Mouse (Mus musculus) gastrocnemius, adult 8-10 months (tissue): ENCODE results near the gene Triobp. TPM values are rescaled to one million over a fixed set of nuclear protein-coding genes. Genes with fewer than 3 reads are reported as not detected.
"Not testable (repeated sequence)": the region's sequence is repeated elsewhere in the genome, so short reads cannot be mapped to it uniquely, and the experiment has no call there.

Experiments
- DNase-seq, 2 experiments: peaks; one replicate each; pipeline ENCODE4 v3.0.0; 2022; ENCODE audit warnings: low spot score in 2 of 2
- total RNA-seq, 4 experiments: library from RNA; stranded (reverse); gene quantifications; 2 replicates each; pipeline ENCODE4 v1.2.4; 2022

Gene Triobp
- total RNA-seq, 4 experiments from 2014 or later = 38.3 to 69.6 (median 41.9) TPM

DNA sequence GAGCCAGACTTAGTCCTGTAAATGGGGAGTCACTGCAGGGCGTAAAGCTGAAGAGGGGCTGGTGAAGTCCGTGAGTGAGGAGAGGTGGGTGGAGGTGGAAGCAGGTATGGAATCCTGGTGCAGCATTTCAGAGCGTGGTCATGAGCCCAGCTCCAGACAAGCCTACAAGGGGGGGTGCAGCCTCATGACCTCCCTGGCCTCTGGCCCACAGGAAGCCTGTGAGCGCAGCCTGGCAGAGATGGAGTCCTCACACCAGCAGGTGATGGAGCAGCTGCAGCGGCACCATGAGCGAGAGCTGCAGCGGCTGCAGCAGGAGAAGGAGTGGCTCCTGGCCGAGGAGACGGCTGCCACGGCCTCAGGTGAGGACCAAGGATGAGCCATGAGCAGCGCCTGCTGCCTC lies 52.1 kb downstream of the Triobp start:
- no peak for DNase-seq

DNA sequence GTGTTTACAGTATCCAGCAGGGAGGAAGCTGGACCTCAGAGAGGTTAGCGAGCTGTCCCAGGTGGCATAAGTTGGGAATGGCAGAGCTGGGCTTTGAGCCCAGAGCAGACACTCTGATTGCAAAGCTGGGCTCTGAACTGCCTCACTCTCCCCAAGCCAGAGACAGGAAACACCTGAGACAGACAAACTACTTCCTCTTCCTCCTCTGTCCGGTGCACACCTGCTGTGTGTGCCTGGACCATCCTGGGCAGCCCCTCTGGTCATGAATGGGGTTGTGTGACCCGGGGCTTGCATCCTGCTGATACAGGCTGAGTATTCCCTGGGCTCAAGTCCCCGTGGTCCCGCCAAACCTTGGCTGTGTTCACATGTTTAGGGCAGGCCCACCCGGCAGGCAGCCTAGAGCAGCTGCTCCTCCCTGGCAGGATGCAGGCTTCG lies 52.9 kb downstream of the Triobp start:
- no peak for DNase-seq

DNA sequence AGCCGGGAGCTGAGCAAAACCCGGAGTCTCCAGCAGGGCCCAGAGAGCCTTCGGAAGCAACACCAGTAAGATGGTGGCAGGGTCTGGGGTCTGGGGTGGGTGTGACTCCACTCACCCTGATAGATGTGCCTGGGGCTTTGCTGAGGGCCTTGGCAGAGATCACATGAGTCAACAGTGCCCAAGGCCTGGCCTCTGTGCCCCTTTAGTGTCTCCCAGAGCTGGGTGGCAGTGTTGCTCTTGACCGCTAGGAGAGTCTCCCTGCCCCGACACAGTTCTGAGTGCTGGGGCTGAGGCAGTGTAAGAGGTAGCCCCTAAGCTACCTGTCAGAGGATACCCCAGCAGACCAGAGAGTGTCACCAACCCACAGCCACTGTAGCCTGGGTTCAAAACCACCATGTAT lies 54.0 kb downstream of the Triobp start:
- DNase-seq = no peak

DNA sequence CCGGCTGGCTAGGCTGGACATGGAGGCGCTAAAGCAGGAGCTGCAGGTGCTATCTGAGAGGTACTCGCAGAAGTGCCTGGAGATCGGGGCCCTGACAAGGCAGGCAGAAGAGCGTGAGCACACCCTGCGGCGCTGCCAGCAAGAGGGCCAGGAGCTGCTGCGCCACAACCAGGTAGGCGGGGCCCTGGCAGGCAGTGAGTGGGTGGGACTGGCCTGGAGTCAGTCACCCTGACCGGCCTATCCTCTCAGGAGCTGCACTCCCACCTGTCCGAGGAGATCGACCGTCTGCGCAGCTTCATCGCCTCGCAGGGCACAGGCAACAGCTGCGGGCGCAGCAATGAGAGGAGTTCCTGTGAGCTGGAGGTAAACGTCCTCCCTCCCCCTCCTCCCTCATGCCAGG lies 54.5 kb downstream of the Triobp start:
- no peak for DNase-seq

DNA sequence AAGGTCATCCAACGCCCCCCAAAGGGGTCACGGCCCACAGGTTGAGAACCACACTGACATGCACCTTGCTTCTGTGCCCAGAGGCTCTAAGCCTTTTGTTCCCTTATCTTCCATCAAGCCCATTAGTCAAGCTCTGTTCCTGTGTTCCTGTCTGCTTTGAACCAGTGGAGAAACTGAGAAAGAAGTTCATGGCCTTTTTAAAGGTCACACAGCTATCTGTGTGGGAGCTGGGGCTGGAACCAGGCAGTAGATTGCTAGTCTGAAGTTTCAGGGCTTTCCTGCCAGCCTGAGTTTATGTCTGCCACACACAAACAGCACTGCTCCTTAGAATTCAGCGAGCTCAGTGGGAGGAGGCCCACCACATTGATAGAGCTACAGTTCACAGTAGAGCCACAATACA lies 55.6 kb downstream of the Triobp start:
- DNase-seq = no peak

DNA sequence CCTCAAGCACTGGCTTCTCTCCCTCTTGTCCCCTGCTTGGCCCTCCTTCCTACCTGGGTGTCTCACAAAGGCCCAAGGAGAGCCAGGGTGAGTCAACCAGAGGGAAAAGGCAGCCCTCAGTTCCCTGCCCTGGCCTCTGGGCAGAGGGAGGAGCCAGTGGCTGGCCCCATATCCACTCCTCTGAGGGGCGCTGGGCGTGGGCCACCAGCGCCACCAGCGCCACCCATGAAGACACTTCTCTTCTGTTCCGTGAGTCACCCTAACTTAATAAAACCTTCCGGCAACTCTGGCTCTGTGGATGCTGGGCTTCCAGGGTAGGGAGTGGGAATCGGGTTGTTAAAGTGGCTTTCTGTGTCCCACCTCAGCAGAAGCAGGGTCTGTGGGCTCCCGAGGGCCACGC lies 58.1 kb downstream of the Triobp start:
- DNase-seq = no peak

DNA sequence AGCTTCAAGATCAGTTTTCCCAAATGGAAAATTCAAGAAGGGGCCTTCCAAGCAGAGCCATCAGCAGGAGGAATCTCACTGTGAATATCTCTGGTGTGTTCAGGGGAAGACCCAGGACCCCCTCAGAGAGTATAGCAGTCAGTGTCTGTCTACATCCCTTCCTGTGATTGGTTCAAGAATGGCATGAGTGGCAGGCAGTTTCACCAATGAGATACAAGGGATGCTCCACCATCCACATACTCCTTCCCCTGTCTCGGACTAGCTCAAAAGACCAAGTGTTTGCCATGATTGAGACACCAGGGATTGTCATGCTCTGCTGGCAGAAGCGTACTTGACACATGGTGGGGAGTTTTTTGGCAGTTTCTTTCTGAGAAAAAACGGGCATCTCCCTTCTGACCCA lies 59.1 kb downstream of the Triobp start:
- no peak for DNase-seq

DNA sequence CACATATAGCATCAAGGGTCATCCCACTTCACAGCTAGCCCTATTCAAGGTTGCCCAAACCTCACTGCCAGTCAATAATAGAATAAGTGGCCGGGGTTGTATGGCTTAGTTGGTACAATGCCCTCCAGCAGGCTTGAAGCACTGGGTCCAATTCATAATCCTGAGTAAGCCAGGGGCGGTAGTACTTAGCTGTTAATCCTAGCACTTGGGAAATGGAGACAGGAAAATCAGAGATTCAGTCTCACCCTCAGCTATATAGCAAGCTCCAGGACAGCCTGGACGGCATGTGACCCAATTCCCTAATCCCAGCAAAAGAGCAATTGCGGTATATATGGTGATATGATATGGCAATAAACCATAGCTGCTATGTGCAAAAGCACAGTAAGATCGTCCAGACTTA lies 59.5 kb downstream of the Triobp start:
- DNase-seq = no peak

DNA sequence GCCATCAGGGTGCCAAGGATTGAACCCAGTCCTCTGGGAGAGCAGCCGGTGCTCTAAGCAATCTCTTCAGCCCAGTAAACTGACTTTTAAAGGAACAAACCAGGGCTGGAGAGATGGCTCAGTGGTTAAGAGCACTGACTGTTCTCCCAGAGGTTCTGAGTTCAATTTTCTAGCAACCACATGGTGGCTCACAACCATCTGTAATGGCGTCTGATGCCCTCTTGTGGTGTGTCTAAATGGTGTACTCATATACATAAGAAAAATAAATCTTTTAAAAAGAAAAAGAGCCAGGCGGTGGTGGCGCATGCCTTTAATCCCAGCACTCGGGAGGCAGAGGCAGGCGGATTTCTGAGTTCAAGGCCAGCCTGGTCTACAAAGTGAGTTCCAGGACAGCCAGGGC lies 60.3 kb downstream of the Triobp start:
- DNase-seq = not testable (repeated sequence)

DNA sequence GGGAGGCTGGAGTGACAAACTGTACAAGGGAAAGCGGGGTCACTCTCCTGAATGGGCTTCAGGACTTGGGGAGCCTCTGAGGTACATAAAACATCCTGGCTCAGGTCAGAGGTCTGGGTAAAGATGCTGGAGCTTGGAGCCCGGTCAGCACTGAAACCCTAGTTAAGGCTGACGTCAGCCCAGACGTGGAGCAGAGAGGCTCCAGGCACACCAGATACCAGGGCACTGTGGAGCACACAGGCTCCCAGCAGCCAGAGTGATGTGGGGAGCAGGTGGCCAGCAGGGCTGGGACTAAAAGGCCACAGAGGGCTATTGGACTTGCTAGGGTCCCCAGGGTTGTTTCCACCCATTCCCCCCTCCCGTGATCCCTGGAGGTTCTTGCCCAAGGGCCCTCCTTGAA lies 62.2 kb downstream of the Triobp start:
- DNase-seq = no peak

DNA sequence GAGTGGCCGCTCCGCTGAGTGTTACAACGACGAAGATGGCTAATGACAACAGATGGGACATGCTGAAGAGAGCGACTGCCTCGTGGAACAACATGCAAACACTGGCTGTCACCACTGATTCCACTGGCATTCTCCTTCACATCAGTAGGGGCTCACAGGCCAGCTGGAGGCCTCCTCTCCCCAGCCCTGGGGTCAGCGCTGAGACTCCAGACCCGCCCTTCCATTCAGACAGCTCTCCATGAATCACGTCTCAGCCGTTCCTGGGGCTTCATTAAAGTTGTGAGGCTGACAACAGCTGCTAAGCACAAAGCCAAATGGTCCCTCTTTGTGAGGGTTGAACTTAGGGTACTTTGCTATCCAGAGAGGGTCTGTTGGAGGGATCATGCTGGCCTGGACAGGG lies 64.0 kb downstream of the Triobp start:
- DNase-seq = no peak

DNA sequence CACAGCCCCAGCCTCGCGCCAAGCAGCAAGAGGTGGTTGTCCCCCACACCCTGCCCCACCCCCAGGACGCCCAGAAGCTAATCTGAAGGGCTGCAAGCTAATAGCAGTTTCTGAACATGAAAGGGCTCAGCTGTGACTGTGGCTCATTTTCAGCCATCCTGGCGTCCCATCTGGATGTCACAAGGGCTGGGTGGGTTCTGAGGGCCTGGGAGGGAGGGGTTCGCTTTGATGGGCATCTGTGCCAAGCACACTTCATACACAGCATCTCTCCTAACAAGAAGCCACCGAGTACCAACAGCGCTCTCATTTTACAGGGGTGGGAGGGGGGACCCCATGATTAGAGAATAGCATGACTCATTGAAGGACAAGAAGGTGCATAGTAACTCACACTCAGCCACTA lies 65.9 kb downstream of the Triobp start:
- no peak for DNase-seq

DNA sequence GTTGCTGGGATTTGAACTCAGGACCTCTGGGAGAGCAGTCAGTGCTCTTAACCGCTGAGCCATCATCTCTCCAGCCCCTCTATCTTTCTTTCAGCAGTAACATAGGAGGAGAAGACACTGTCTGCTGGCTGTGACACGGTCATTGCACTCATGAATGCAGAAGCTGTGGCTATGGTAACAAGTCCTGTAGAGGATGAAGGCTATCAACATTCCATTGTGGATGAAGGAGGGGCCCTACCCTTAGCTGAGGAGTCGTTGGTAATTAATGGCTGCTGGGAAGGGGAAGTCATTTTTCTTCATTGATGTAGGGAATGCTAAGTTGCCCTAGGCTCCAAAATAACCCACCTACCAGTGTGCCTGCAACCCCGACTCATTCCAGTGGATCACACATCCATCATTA lies 70.7 kb downstream of the Triobp start:
- no peak for DNase-seq

DNA sequence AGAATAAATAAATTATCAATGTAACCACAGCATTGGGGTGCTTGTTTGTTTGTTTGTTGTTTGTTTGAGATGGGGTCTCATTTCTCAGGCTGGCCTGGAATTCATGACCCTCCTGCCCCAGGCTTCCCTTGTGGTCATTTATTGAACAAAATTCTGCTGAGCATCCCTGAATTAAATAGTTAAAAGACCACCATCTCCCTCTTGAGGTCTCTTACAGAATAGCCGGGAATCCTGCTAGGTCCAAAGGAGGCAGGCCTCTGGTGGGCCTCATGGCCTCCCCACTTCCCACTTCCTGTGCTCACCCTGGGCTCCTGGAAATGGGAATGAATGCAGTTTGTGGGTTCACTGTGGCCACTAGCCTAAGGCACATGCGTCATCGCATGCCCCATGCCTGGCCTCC lies 71.4 kb downstream of the Triobp start:
- DNase-seq = no peak

DNA sequence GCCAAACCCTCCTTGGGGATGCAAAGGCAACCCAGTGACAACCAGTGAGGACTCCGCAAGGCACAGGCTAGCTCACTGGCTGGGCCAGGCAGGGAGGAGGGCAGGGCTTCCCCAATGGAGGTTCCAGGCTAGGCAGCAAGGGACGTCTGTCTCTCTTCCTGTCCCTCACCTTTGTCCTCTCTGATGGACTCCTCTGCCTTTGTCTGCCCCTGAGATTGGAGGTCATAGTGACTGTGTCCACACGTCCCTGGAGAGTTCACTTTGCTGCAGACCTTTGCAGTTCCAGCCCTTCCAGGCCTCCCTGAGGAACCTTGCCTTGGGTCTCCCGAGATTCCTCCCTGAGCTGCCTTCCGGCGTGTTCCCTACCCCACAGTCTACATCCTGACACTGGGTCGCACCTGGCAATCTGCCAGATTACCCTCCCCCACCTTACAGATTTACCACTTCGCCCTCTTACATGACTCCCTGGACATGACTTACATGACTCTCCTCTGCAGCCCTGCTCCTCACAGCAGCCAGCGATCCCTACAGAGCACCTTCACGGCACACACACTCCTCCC lies 75.2 kb downstream of the Triobp start:
- no peak for DNase-seq

DNA sequence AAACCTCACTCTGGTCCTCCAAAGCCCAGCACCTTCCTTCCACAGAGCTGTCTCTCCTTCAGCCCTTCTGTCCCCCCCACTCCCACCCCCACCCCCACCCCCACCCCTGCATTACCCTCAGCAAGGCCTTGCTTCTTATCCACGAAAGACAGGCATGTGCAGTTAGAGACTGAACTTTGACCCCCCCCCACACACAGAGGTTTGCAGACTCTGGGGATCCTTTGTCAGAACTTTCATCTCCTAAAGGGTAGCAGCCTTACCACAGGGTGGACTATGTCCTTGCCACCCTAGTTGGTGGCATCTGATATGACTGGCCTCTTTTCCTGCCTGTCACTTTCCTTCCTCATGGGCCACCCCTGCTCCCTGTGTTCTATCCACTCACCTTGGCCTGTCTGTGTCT lies 75.8 kb downstream of the Triobp start:
- DNase-seq = no peak

DNA sequence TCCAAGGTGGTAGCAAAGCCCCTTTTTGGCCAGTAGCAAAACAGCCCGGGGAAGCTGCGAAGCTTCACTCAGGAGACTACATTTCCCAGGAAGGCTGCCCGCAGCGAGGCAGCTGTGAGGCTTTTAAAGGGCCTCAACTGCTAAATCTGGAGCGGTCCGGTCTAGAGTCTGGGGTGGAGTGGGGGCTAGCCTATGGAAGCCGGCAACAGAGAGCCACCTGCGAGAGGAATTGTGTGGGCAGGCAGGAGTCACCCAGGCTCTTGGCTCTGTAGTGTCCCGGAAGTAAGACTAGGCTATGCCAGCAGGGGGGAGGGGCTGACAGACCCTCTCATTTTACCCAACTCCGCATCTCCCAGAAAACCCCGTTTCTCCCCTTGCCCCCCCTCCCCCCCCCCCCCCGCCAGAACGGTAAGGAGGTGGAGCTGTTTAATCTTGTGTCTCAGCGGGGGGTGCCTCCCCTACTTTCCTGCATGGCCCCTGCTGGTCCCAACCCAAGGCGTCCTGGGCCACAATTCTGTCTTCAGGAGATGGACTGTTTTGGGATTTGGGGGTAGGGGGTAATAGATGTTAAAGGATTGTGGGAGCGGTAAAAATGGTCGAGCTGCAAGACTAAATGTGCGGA lies 78.3 kb downstream of the Triobp start:
- no peak for DNase-seq

DNA sequence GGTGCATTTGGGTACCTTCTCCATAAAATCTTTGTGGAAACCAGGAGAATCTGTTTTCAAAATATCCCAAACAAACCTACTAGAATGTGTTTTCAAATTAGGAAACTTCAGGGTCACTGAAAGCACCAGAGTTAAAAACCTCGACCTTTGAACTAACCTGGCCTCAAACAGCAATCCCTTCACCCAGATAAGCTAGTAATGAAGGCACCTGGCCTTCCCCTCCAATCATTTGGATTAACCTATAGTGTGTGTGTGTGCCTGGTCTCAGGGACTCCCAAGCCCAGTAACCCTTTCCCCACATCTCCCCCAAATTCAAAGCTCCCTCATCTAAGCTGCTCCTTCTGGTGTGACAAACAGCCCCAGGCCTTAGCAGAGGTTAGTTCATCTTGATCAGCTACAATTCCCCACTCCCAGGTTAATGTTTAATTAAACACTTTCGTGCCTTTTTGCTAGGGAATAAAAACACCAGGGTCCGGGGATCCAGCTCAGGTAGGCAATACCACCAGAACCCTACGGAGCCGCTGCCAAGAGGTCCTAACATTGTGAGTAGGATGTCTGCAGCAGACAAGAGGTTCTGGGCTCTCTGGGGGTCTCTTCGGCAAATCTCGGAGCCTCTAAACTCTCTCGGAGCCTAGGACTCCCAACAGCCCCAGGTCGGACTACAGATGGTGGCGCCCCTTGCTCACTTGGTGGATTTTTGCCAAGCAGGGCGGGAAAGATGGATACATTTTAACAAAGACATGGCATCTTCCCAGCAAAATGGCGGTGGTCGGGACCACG lies 79.2 kb downstream of the Triobp start:
- DNase-seq = no peak

DNA sequence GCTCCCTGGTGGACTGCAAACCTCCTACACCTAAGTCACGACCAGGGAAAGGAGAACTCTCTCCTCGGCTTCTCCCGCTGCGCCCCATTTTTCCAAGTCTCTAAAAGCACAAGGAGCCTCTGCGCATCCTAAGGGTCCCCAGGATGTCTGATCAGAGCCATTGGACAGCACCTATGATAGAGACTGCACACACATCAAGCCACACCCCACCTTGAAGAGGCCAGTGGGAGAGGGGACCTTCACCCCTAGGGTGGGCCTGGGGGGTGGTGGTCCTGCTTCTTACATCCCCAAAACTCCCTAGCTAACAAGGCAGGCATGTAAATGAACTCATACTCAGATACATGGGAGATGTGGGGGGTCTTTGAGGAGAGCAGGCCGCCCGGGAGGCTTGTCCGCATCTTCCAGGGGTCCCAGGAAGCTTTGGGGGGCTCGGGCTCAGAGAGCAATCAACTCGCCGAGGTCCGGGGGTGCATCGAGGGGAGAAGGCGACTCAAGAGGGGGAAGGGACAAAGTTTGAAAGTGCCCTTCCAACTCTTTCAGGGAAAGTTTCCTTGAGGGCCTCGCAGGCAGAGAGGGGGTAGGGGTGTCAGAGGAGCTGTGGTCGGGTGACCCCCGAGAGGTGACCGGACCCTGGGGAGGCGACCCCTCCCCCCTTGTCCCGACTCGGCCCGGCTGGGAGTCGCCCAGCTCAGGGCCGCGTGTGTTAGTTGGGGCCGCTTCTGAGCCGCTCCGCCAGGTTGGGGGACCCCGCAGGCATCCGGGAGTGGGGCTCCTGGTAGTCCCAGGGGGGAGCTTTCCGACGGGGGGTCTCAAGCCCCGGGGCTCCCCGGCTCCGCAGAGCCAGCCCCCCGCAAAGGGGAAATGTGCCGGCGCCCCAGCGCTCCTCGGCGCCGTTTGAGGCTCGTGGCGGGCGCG lies 80.0 kb downstream of the Triobp start:
- peak in 1 of 2 experiments; percentile 28 for DNase-seq

DNA sequence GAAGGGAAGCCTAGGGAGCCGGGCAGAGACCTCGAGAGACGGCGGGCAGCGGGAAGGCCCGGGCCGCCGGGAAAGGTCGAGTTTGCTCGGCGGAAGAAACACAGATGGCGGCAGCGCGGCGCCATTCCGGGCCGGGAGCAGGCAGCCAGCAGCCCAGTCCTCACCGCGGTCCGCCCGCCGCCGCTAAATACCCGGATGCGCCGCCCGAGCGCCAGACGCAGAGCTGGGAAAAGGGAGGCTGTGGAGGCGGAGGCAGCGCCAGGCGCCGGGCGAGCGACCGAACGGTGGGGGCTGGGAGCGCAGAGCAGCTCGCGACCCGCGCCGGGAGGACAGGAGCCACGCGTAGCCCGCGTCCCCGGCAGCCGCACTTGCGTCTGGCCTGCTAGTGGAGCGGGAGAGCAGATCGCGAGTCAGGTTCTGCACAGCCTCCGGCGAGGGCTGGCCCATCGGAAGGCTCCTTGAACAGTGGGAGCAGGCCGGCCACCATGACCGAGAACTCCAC lies 80.8 kb downstream of the Triobp start, which contains the start of gene H1f0:
H1f0 (plus strand) TSS at position 214 of the 502 bp plus-strand sequence.
- DNase-seq = peak; percentile 87 to 91

DNA sequence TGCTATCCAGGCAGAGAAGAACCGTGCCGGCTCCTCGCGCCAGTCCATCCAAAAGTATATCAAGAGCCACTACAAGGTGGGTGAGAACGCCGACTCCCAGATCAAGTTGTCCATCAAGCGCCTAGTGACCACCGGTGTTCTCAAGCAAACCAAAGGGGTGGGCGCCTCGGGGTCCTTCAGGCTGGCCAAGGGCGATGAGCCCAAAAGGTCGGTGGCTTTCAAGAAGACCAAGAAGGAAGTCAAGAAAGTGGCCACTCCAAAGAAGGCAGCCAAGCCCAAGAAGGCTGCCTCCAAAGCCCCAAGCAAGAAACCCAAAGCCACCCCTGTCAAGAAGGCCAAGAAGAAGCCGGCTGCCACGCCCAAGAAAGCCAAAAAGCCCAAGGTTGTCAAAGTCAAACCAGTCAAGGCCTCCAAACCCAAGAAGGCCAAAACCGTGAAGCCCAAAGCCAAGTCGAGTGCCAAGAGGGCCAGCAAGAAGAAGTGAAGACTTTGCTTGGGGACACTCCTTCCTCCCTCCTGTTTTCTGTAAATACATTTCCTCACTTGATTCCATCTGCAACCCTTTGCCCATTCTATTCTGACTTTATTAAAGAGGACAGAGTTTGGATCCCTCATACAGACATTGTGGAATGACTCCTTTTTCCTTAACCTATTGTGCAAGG lies 81.4 kb downstream of the Triobp start:
- DNase-seq = no peak
